7 mouse cellular contexts compared by ENCODE assay signal in the genomic region with DNA sequence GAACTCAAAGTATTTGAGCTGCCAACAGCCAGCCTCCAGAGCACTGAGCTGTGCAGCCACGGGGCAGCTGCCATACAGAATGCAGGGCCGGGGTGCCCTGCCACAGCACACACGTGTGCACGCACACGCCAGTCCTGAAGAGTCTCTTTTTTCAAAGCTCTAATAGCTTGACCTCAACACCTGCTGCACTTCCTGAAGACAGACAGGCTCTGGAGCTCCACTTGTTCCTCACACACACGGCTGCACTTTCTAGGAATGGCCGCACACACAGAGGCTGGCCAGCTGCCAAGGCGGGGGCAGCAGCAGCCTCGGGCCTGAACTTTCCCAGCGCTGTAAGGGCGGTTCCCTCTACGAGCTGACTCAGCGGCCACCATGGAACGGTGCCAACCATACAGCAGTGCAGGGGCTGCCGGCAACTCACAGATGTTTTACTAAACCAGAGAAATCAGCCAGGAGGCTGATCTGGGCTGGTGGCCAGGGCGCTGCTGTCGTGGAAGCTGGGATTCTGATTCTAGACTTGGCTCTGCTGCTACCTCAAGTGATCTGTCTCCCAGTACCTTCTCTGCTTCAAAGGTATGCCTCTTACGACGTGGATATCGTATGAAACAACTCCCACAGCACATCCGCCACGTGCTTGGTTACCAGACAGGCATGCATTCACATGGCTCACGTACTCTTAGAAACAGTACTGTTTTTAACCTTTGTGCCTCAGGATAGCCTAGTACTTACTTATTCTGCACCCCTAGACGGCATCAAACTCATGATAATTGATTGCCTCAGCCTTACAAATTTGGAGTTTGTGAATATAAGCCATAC. TPM values are rescaled to one million over a fixed set of nuclear protein-coding genes. Genes with fewer than 3 reads are reported as not detected.
A peak's percentile ranks its signal among the peaks of the same experiment; 100 is the strongest.
DNase-seq lines count a peak whose midpoint lies in the region; ATAC-seq lines count a peak whose summit lies in the region.

No protein-coding gene starts in this region.

- 5% methylated on average over 24 of the region's 24 CpGs for WGBS in intestine, embryonic 16.5 days
- 53% methylated on average over 24 of the region's 24 CpGs for WGBS in midbrain, embryonic 10.5 days

- no peaks in the 10 kb centered on the region for H3K9me3 ChIP-seq in intestine, embryonic 16.5 days (ENCODE audit: control insufficient read depth, low read length)
- no peaks in the 10 kb centered on the region for H3K9me3 ChIP-seq in midbrain, embryonic 10.5 days (replicated peaks)

- H3K36me3 ChIP-seq in intestine, embryonic 16.5 days (ENCODE audit: control insufficient read depth, insufficient read depth, low read length), result no peaks in the 10 kb centered on the region
- H3K36me3 ChIP-seq in midbrain, embryonic 10.5 days, result peaks cover 43% of the 10 kb centered on the region

- H3K27ac ChIP-seq in intestine, embryonic 16.5 days (ENCODE audit: low read length), result peak overlapping the region; percentile 55
- H3K27ac ChIP-seq in midbrain, embryonic 10.5 days (replicated peaks), result peak overlapping the region; percentile 63

- peak overlapping the region; percentile 8 for H3K4me3 ChIP-seq in intestine, embryonic 16.5 days (ENCODE audit: low read length)
- H3K4me3 ChIP-seq in midbrain, embryonic 10.5 days, result peak overlapping the region; percentile 35

- peak; percentile 97 for ATAC-seq in intestine, embryonic 16.5 days

- H3K4me2 ChIP-seq in intestine, embryonic 16.5 days (ENCODE audit: low read depth, low read length), result peak overlapping the region; percentile 39

- DNase-seq in adrenal gland, adult 2 months, result peak; percentile 99
- DNase-seq in embryo, embryonic 9.5 days (ENCODE audit: extremely low spot score), result peak; percentile 48
- DNase-seq in gastrocnemius, postnatal 4 days (ENCODE audit: low spot score in 2 of 2), result peak; percentile 97 to 99
- DNase-seq in left cerebral cortex, postnatal 25 days (ENCODE audit: low spot score in 2 of 2), result peak; percentile 91 to 95
- DNase-seq in midbrain, embryonic 10.5 days (ENCODE audit: low spot score), result peak; percentile 45
- DNase-seq in skeletal muscle tissue, adult 2 months (ENCODE audit: low read depth, low spot score), result peak; percentile 93

- intact Hi-C loops in left cerebral cortex, postnatal 25 days (cut with DNase I), result no loop called here

- no peak overlapping the region for H3K9ac ChIP-seq in intestine, embryonic 16.5 days (ENCODE audit: low read depth, low read length)

- H3K4me1 ChIP-seq in intestine, embryonic 16.5 days (ENCODE audit: control insufficient read depth, insufficient read depth, low read length), result peaks cover 21% of the 10 kb centered on the region
- H3K4me1 ChIP-seq in midbrain, embryonic 10.5 days, result peaks cover 76% of the 10 kb centered on the region

- peaks cover 7% of the 10 kb centered on the region; the same call in 1 of the 2 replicates for H3K27me3 ChIP-seq in intestine, embryonic 16.5 days (replicated peaks; ENCODE audit: control insufficient read depth, insufficient read depth, low read length)
- 0 out of 2 replicates have a peak, but pooled peaks cover 7% of the 10 kb centered on the region for H3K27me3 ChIP-seq in midbrain, embryonic 10.5 days (ENCODE audit: low read depth, poor library complexity, severe bottlenecking)

RNA-seq across cellular contexts. Expression of gene Arid3b, which starts 5.1 kb away (rescaled TPM):
- 1 to 10 TPM; 3.4 to 5.5 TPM for total RNA-seq in adrenal gland, adult 2 months (2021)
- polyA plus RNA-seq in adrenal gland, adult 2 months (2012; rRNA removed), result 6.9 and 8.8 TPM in 2 replicates
- total RNA-seq in gastrocnemius, postnatal 4 days (2021), result 1 to 10 TPM; 4.5 to 7.2 TPM
- 7.5 and 8.7 TPM in 2 replicates for polyA plus RNA-seq in intestine, embryonic 16.5 days (2015; fragmentation: Nextera tagmentation; extraction: Ambion mirVana)
- 10 to 100 TPM in 1 of 2 experiments, 1 to 10 TPM in 1; 8.7 to 10.7 TPM for total RNA-seq in left cerebral cortex, postnatal 25 days (2021)
- 40.2 and 41.0 TPM in 2 replicates for polyA plus RNA-seq in midbrain, embryonic 10.5 days (2016; fragmentation: Nextera tagmentation; extraction: Ambion mirVana)

Comparison
In these comparisons a context has a peak if more than half of its experiments do, and no peak if none do; other contexts are left out.
1. Peak in every context shown above with its lines: DNase-seq, ATAC-seq, H3K4me3 ChIP-seq and H3K27ac ChIP-seq.
2. DNase-seq: peak in every context shown above with its lines; median percentile 99 in adrenal gland, adult 2 months; 98 in gastrocnemius, postnatal 4 days; 93 in left cerebral cortex, postnatal 25 days; 93 in skeletal muscle tissue, adult 2 months; 48 in embryo, embryonic 9.5 days; 45 in midbrain, embryonic 10.5 days.